Mouse (Mus musculus) central nervous system, embryonic 14 days (tissue): Measurements from ENCODE around the gene Olfr5. TPM values are rescaled to one million over a fixed set of nuclear protein-coding genes. Genes with fewer than 3 reads are reported as not detected.

Experiments
- polyA plus RNA-seq: library from polyadenylated mRNA; depleted of rRNA; stranded (reverse); fragments of >200 nt; gene quantifications from 2 replicates; pipeline ENCODE4 v1.2.3, GENCODE M21; 2012; rRNA removed

Olfr5 gene
- polyA plus RNA-seq = not detected in 2 replicates

GRCm38 (mm10) chr7:6486841-6487240, at the start of gene Olfr5:
TSS of gene Olfr5 (minus strand) at chr7:6486941.

DNA sequence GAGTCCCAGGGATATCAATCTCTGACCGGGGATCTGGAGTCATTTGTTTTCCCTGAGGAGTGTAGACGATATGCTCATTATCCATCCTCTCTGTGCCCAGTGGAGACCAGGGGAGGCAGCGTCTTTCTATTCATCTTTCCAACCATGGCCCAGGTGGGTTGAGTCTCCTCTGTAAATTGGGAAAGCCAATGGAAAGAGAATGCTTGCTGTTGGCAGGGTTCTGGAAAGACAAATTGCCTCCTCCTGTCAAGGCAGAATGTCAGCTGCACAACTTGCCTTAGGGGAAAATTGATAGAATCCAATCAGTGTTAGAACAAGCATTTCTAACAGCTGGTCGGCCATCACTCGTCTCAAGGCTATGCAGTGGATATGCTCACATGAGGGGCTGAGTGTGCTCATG, 36.1 kb upstream of the Olfr5 start, which contains the start of gene Olfr1349:
Olfr1349 (minus strand) TSS at position 101 of the 400 bp plus-strand sequence.

DNA sequence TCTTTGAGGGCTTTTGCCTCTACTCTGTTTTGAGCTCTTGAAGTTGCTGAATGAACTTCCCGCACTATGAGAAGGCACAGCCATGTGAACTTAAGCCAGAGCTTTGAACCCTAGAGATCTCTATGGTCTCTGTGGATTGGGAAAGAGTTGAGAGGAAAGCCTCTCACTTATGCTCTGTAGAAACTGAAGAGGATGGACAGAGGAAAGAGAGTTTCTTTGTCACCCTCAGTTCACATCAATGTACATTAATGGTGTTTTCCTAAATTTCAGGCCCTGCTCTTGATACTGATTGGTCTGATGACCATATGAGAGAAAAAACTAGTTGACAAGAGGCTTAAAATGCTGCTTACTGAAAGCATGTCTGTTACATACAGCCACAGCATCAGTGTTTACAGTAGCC, 21.9 kb upstream of the Olfr5 start, which contains the start of gene Olfr1348:
Olfr1348 (minus strand) TSS at position 101 of the 400 bp plus-strand sequence.

DNA sequence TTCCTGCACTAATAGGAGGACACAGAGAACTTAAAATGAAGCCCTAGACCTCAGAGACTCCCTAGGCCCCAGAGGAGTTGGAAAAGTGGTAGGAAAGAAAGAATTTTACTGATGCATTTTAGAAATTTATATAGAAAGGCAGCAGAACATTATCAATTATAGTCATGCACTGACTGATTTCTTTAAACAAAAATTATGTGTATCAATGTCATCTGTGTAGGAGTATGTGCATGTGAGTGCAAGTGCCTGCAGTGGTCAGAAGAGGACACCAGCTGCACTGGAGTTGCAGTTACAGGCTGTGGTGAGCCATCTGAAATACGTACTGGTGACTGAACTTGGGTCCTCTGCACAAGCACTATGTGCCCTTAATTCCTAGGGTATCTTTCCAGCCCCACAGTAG, 12.9 kb upstream of the Olfr5 start, which contains the start of gene Olfr1347:
Olfr1347 (minus strand) TSS at position 101 of the 400 bp plus-strand sequence.

GRCm38 (mm10) chr7:6466951-6467350, 19.8 kb downstream of the Olfr5 start, which contains the start of gene Olfr1346:
TSS of gene Olfr1346 (plus strand) at chr7:6467101.

DNA sequence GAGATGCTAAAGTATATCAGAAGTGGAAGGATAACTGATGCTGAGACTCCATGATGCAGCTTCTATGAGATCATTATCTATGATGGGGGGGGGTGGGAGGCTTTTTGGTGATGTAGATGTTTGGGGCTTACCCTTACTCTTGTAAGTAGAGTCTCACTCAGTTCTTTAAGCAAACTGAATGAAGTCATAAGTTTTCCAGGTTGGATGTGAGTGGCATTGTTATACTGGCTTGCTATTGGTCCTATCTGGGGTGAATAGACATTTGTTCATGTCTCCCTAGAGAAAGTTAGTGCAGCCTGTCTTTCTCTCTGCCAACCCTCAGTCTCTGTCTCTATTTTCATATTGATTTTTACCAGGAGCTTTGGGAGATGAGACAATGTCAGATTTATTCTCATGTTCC, 30.9 kb downstream of the Olfr5 start, which contains the start of gene Olfr1336:
Olfr1336 (plus strand) TSS at position 301 of the 400 bp plus-strand sequence.

GRCm38 (mm10) chr7:6438388-6438787, 48.4 kb downstream of the Olfr5 start, which contains the start of gene Olfr1344:
TSS of gene Olfr1344 (plus strand) at chr7:6438688.

Other genes with a start within 250 kb of the Olfr5 start
- 0.20 TPM in 1 of 2 replicates, not detected in the other for gene Epp13, start 234.2 kb downstream of the Olfr5 start, polyA plus RNA-seq
- 7.8 and 8.1 TPM in 2 replicates for gene Zfp667, start 200.4 kb downstream of the Olfr5 start, polyA plus RNA-seq
- gene Zfp583, start 155.7 kb downstream of the Olfr5 start, polyA plus RNA-seq = 9.2 and 10.7 TPM in 2 replicates
- gene Gm3854, start 143.2 kb downstream of the Olfr5 start, polyA plus RNA-seq = 3.1 and 3.6 TPM in 2 replicates
- 3.2 and 3.7 TPM in 2 replicates for gene Zfp78, start 123.7 kb downstream of the Olfr5 start, polyA plus RNA-seq
- 16.5 and 17.0 TPM in 2 replicates for gene Zfp28, start 103.6 kb downstream of the Olfr5 start, polyA plus RNA-seq
- 4.9 and 6.5 TPM in 2 replicates for gene Smim17, start 88.2 kb downstream of the Olfr5 start, polyA plus RNA-seq
- gene Gm20715, start 76.7 kb downstream of the Olfr5 start, polyA plus RNA-seq = 0.20 and 0.25 TPM in 2 replicates
- gene Olfr1344, start 48.3 kb downstream of the Olfr5 start, polyA plus RNA-seq = 0.21 and 0.23 TPM in 2 replicates
- gene Olfr1336, start 30.8 kb downstream of the Olfr5 start, polyA plus RNA-seq = not detected in 2 replicates
- gene Olfr1346, start 19.8 kb downstream of the Olfr5 start, polyA plus RNA-seq = not detected in 2 replicates
- gene Olfr1347, start 12.8 kb upstream of the Olfr5 start, polyA plus RNA-seq = not detected in 2 replicates
- not detected in 2 replicates for gene Olfr1348, start 21.8 kb upstream of the Olfr5 start, polyA plus RNA-seq
- 0.04 TPM in 2 replicates for gene Olfr1349, start 36.0 kb upstream of the Olfr5 start, polyA plus RNA-seq
- gene Olfr1350, start 77.9 kb upstream of the Olfr5 start, polyA plus RNA-seq = not detected in 2 replicates
- 14.9 and 30.8 TPM in 2 replicates for gene Zim1, start 209.5 kb upstream of the Olfr5 start, polyA plus RNA-seq
- gene Peg3, start 243.5 kb upstream of the Olfr5 start, polyA plus RNA-seq = 71.3 and 110 TPM in 2 replicates
- 23.1 and 25.8 TPM in 2 replicates for gene Usp29, start 243.6 kb upstream of the Olfr5 start, polyA plus RNA-seq